Mouse (Mus musculus) natural killer cell, adult 2 months (primary cell): ENCODE measurements at regions not wholly inside any gene's neighbourhood (a gene's known extent, or its start where the extent isn't known, plus 50 kb on each side); places are given as distances from the start of the nearest gene placed in this dataset.

Experiments
- DNase-seq, 2 experiments: peaks; one replicate each; pipeline ENCODE4 v3.0.0; 2022; ENCODE audit warnings: low spot score in 2 of 2

DNA sequence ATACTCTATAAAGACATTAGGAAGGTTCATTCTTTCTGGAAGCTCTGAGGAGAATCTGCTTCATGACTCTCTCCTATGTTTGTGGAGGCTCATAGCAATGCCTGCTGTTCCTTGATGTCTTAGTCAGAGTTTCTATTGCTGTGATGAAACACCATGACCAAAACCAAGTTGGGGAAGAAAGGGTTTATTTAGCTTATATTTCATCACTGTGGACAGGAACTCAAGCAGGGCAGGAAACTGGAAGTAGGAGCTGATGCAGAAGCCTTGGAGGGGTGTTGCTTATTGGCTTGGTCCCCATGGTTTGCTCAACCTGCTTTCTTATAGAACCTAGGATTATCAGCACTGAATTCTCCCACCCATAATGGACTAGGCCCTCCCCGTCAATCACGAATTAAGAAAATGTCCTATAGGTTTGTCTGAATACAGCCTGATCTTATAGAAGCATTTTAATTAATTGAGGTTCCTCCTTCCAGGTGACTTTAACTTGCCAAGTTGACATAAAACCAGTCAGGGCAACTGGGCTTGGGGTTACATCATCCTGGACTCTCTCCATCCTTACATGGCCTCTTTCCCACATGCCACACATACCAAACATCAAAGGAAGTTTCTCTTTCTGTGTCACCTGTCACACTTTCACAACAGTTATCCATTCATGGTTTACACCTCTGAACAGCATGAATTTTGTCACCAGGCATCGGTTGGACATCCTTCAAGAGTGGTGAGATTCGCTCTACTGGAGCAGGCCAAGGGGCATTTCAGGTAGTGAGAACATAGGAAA lies 85.3 kb upstream of the Serp2 start:
- DNase-seq: no peak

DNA sequence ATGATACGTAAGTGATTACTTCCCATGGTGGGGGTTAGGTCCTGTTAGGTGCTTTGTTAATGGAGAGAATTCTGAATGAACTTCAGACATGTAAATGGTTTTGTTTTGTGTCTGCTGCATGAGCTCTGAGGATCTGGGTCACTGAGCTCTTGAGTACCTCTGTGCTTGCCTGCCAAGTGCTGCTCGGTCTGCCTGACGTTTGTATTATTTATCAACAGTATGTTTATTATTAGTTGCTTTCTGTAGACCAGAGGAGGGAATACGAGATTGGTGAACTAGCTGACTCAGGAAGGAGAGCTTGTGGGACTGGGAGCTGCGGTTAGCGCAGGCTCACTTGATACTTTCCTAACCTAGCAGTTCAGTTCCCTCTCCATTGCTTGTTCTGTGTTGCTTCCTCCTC lies 76.5 kb upstream of the Serp2 start:
- no peak for DNase-seq

DNA sequence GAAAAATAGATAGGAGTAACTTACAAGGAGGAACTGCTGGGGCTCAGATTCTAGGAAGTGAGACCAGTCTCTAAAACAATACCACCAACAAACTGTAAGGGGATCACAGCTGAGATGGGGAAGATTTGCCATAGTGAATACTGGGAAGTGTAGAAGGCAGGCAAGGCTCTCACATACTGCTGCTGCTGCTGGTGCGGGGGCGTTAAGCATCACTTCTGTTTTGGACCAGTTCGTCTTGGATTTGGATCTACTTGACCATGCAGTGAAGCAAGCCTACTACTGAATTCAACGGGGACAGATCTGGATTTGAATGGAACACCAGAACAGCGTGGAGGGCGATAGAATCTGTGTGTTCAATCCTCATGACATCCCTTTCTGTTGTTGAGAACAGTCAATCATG lies 76.1 kb upstream of the Serp2 start:
- no peak for DNase-seq

GRCm38 (mm10) chr14:76631740-76632139 lies 75.1 kb upstream of the Serp2 start:
- DNase-seq: no peak

- DNase-seq: no peak
Measured at GRCm38 (mm10) chr14:76631181-76631580, 74.5 kb upstream of the Serp2 start.

DNA sequence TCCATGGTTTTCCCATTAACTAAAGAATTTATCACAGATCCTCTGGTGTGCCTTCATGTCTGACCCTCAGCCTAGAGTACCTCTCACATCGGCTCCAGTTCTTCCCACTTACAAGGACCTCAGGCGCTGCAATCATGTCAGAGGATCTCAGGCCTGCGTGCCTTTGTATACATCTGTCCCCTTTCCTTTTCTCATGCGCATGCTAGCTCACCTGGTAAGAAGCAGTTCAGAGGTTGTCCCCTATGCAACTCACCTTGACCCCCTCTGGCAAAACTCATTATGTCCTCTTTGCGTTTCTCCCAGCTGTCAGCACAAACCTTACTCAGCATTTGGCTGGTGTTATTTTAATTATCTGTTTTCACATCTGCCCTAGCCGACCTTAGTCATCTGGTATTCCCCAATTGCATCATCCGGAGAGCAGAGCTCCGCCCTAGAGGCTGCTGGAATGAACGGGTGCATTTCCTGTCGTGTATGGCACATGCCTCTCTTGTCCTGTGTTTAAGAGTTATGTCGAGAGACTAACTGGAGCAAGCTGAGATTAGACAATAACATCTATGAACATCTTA lies 73.3 kb upstream of the Serp2 start:
- DNase-seq: no peak

DNA sequence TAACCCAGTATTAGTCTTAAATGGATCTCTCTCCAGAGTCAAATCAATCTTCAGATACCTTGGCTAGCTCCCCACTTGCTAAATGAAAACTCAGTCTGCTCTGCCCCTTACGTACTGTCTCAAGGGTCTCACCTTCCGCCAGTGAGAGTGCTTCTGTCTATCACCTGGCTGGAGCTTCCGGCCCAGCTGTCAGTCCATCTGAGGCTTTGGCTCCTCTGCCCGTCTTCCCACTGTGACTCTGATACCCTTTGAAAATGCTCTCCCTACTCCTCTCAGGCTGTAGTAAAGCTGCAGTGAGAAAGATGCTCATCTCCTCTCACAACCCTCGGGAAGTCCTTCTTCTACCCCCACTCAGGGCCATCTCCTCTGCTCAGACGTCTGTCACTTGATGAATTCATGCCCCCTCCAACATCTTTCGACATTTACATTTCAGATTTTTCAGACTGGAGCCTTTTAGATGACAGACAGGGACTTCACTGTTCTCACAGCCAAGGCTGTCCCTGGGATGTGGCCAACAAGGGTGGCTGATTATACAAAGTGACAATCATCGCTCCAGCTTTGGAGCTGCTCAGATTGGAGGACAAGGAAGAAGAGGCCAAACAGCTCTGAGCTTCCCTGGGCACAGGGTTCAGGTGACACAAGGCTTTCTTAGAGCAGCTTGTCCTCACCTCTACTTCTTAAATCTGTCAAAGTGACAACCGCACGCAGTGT lies 71.6 kb upstream of the Serp2 start:
- DNase-seq: no peak

- no peak for DNase-seq
Measured at GRCm38 (mm10) chr14:76625589-76626368, 69.1 kb upstream of the Serp2 start.

- DNase-seq: no peak
Measured at GRCm38 (mm10) chr14:76624626-76625378, 68.1 kb upstream of the Serp2 start.

- DNase-seq: peak in 1 of 2 experiments; percentile 6
Measured at GRCm38 (mm10) chr14:76623371-76623988, 66.8 kb upstream of the Serp2 start.

DNA sequence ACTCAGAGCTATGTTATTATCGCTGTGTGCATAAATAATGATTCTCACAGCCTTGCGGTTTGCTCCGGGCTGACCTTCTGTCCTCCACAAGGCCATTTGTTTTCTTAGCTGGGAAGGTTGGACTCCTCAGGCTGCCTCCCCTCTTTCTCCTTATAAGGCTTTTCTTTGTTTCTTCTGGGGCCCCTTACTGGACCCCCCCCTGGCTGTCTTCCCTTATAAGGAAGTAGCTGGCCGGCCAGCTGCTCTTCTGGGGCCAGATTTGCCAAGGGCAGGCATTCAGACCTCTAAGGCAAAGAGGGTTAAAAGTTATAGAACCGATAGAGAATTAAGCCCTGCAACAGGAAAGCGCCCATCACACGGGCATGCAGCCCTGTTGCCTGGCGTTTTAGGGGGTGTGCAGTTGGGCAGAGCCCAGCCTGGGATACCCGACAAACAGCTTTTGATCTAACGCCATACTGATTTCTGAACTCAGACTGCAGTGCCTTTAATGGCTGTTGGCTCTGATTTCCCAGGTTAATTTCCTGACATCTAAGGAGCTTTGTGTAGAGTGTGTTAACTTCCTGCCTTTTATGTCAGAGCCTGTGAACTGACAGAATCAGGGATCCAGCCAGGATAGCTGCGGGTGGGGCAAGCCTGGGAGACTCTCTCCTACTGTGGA lies 66.1 kb upstream of the Serp2 start:
- DNase-seq: no peak

DNA sequence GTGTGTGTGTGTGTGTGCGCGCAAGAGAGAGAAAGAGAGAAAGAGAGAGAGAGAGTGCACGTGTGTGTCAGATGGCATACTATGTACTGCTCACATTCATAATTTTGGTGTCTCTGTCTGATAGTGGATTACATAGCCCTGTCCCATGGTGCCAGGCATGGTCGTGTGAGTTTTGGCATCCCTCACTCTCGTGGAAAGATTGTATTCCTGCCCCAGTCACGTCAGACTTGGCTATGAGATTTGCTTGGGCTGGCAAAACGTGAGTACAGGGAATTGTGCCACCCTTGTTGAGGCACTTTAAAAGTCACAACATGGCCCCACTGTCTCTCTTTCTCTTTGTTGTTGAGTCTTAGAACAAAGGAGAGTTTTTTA lies 62.3 kb upstream of the Serp2 start:
- DNase-seq: no peak

- DNase-seq: no peak
Measured at GRCm38 (mm10) chr14:76618331-76619037, 61.8 kb upstream of the Serp2 start.

- no peak for DNase-seq
Measured at GRCm38 (mm10) chr14:76617889-76618288, 61.2 kb upstream of the Serp2 start.

DNA sequence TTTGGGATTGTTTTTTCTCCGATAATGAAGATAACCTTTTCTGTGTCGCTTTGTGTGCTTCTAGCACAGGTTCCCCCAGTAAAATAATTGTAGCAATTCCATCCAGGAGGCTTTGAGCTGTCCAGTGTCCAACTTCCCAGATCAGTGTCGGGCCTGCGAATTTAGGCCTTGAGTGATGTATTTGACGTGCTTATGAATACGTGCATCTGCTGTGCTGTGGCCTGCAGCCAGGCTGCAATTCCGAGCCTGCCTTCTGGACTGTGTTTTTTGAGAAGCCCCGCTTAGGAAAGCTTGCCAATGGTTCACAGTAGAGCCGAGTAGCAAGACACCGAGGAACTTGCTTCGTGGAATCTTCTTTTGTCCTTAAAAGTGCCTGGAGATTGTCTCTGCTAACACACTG lies 60.8 kb upstream of the Serp2 start:
- no peak for DNase-seq

DNA sequence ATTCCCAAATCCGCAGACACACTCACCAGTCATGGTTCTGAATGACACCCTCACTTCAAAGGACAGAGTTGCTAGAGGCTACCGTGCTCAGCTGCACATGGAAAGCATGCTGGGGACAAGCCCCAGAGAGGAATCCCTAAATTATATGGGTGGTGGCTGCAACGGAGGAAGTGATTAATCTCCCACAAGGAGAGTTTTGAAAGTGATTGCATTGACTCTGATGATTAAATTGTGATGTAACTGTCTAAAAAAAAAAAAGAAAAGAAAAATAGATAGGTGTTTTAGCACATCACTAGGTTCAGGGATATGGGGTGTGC lies 59.6 kb upstream of the Serp2 start:
- no peak for DNase-seq

DNA sequence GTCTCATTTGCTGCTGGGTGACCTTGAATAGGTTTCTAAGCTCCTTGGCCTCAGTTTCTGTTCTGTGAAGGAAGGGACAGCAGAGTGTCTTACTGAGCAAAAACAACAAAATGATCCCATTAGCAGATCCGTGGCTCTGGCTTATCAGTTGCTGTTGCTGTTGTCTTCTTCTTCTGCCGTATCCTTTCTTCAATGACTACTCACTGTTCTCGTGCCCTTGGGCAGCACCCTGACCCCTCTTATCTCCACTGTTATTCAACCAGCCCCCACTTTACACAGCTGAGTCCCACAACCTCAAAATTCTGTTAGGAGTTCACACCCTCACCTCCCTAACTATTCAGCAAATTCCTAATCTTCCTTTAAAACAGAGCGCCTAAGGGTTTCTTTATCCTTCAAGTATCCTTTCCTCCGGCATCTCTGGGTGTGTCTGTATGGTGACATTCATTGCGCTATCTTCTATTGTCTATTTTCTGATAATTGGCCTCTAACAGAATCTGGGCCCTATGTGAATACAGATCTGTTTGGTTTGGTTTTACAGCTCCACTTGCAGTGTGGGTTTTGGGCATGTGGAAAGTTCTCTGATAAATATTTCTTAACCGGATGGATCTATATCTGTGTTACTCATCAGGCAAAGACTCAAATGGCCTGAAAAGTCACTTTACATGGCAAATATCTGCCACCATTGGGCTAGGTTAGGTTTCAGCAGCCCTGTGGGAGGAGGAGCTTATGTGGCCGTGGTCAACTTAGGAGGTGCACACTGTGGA lies 59.1 kb upstream of the Serp2 start:
- DNase-seq: no peak

- no peak for DNase-seq
Measured at GRCm38 (mm10) chr14:76615182-76615581, 58.5 kb upstream of the Serp2 start.

- no peak for DNase-seq
Measured at GRCm38 (mm10) chr14:76614682-76615081, 58.0 kb upstream of the Serp2 start.
